Mouse (Mus musculus): ENCODE data around the gene Fyn. TPM values are rescaled to one million over a fixed set of nuclear protein-coding genes. Genes with fewer than 3 reads are reported as not detected.

The Fyn gene
- polyA plus RNA-seq, 1 experiment from 2014 or later: 13.5 TPM

DNA sequence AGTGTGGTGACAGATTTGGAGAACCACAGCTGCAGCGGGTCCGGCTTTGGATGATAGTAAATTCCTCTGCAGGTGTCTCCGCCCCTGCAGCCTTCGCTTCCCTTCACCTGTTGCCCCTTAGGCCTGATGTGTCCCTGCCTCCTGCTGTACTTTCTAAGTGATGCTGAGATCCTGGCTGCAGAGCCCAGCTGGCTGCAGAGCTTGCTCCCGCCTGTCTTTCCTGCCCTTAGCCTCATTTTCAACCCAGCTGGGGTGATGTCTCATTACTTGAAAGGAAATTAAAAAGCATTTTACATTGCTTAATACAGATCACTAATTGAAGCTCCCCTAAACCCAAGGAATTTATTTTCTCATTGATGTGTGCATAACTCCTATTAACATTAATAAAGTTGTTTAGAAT, 70.2 kb downstream of the Fyn start:
- WGBS: 75% methylated on average over 5 of the region's 5 CpGs
- H3K27me3 ChIP-seq (replicated peaks; ENCODE audit: control insufficient read depth, insufficient read depth, low read length): no peaks in the 10 kb centered on the region
- no peak overlapping the region for H3K9ac ChIP-seq (ENCODE audit: low read depth, low read length)
- H3K4me2 ChIP-seq (replicated peaks; ENCODE audit: low read depth): no peak overlapping the region
- H3K9me3 ChIP-seq (ENCODE audit: control insufficient read depth): no peaks in the 10 kb centered on the region
- no peak for TF ChIP-seq CTCF (IDR thresholded peaks at IDR 0.05; ENCODE audit: low read depth)
- H3K27ac ChIP-seq (ENCODE audit: low read depth, low read length): no peak overlapping the region
- ATAC-seq: no peak
- no peak overlapping the region for H3K4me3 ChIP-seq (ENCODE audit: low read depth, low read length)
- H3K4me1 ChIP-seq (replicated peaks; ENCODE audit: control insufficient read depth, insufficient read depth, low read length): no peaks in the 10 kb centered on the region
- no peaks in the 10 kb centered on the region for H3K36me3 ChIP-seq (ENCODE audit: control insufficient read depth, insufficient read depth)

DNA sequence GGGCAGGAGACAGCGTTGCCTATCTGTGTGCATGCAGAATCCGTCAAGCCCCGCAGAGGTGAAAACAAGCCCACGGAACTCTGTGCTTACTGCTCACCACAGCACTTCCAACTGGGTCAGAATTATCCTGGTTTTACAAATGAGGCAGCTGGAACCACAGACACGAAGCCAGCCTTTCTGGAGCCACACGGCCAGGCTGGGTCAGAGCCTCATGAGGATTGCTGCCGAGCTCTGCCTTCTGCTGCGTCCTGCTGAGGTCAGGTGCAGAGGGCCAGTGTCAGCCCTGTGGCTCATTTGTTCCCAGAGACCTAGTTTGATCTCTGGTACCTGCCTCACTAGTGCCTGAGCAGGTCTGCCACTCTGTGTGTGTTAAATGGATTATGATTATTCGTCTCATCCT, 71.9 kb downstream of the Fyn start:
- no peaks in the 10 kb centered on the region for H3K36me3 ChIP-seq (ENCODE audit: control insufficient read depth, insufficient read depth)
- no peak for ATAC-seq
- TF ChIP-seq CTCF (IDR thresholded peaks at IDR 0.05; ENCODE audit: low read depth): no peak
- H3K27ac ChIP-seq (ENCODE audit: low read depth, low read length): no peak overlapping the region
- H3K4me3 ChIP-seq (ENCODE audit: low read depth, low read length): no peak overlapping the region
- 86% methylated on average over 9 of the region's 9 CpGs for WGBS
- no peaks in the 10 kb centered on the region for H3K27me3 ChIP-seq (replicated peaks; ENCODE audit: control insufficient read depth, insufficient read depth, low read length)
- H3K4me1 ChIP-seq (replicated peaks; ENCODE audit: control insufficient read depth, insufficient read depth, low read length): 0 out of 2 replicates have a peak, but pooled peaks cover 3% of the 10 kb centered on the region
- no peak overlapping the region for H3K9ac ChIP-seq (ENCODE audit: low read depth, low read length)
- H3K9me3 ChIP-seq (ENCODE audit: control insufficient read depth): no peaks in the 10 kb centered on the region
- H3K4me2 ChIP-seq (replicated peaks; ENCODE audit: low read depth): no peak overlapping the region

DNA sequence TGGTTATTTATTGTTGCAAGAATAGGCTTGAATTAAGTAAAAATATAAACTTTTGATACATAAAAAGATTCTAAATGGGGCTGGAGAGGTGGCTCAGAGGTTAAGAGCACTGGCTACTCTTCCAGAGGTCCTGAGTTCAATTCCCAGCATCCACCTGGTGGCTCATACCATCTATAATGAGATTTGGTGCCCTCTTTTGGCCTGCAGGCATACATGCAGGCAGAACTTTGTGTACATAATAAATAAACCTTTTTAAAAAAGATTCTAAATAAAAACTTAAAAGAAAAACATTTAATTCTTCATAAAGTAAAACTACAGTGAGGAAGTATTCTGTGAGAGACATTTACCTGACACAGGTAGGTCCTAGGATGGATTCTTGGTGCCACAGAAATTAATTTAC, 73.0 kb downstream of the Fyn start:
- no peak overlapping the region for H3K4me3 ChIP-seq (ENCODE audit: low read depth, low read length)

DNA sequence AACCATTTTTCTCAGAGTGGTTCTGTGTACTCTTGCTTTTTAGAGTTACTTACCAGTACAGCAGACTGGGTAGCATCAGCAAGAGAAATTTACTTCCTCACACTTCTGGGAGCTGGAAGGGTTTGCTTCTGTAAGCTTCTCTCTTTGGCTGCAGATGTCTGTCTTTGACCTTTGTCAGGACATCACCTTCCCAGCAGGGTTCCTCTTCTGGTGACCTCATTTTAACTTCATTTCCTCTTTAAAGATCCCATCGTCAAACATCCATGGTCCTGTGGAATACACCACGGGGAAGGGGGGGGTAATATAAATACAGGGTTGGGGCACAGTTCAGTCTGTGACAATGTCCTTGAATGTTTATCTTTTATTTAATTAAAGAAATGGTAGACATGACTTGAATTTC, 74.5 kb downstream of the Fyn start:
- no peak overlapping the region for H3K27ac ChIP-seq (ENCODE audit: low read depth, low read length)
- 34% methylated on average over 2 of the region's 2 CpGs for WGBS
- H3K9ac ChIP-seq (ENCODE audit: low read depth, low read length): no peak overlapping the region
- no peak overlapping the region for H3K4me3 ChIP-seq (ENCODE audit: low read depth, low read length)
- no peak overlapping the region for H3K4me2 ChIP-seq (replicated peaks; ENCODE audit: low read depth)
- TF ChIP-seq CTCF (IDR thresholded peaks at IDR 0.05; ENCODE audit: low read depth): no peak
- no peaks in the 10 kb centered on the region for H3K27me3 ChIP-seq (replicated peaks; ENCODE audit: control insufficient read depth, insufficient read depth, low read length)
- no peaks in the 10 kb centered on the region for H3K36me3 ChIP-seq (ENCODE audit: control insufficient read depth, insufficient read depth)
- 0 out of 2 replicates have a peak, but pooled peaks cover 3% of the 10 kb centered on the region for H3K4me1 ChIP-seq (replicated peaks; ENCODE audit: control insufficient read depth, insufficient read depth, low read length)
- no peaks in the 10 kb centered on the region for H3K9me3 ChIP-seq (ENCODE audit: control insufficient read depth)
- no peak for ATAC-seq

More for the DNA sequence above, 73.0 kb downstream of the Fyn start:
- Histone ChIP-seq H3K36me3 (ENCODE audit: control insufficient read depth, insufficient read depth) (no peaks in the 10 kb centered on the region), H3K4me2 (replicated peaks; ENCODE audit: low read depth) (no peak overlapping the region), H3K9ac (ENCODE audit: low read depth, low read length) (no peak overlapping the region), H3K27me3 (replicated peaks; ENCODE audit: control insufficient read depth, insufficient read depth, low read length) (no peaks in the 10 kb centered on the region), H3K27ac (ENCODE audit: low read depth, low read length) (no peak overlapping the region), H3K4me1 (replicated peaks; ENCODE audit: control insufficient read depth, insufficient read depth, low read length) (0 out of 2 replicates have a peak, but pooled peaks cover 3% of the 10 kb centered on the region), H3K9me3 (ENCODE audit: control insufficient read depth) (no peaks in the 10 kb centered on the region)
- TF ChIP-seq CTCF (IDR thresholded peaks at IDR 0.05; ENCODE audit: low read depth): peak; percentile 39
- no peak for ATAC-seq

DNA sequence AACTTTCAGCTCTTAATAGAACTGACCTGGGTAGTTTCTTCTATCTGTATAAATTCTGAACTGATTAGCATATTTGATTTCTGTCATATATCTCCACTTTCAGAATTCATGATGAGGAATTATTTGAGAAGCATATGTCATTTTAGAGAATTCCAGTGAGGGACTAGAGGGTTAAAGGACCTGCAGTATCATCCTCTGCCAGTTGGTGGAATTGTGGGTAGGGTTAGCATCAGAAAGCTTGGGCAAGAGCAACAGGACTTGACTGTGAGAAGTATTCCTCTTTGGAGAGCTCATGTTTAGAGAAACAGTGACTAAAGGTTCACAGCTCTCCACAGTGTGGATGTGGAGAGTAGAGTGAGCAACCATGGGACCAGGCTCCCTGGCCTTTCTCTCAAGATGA, 75.3 kb downstream of the Fyn start:
- H3K27me3 ChIP-seq (replicated peaks; ENCODE audit: control insufficient read depth, insufficient read depth, low read length): no peaks in the 10 kb centered on the region
- H3K4me3 ChIP-seq (ENCODE audit: low read depth, low read length): no peak overlapping the region
- H3K27ac ChIP-seq (ENCODE audit: low read depth, low read length): no peak overlapping the region
- H3K4me1 ChIP-seq (replicated peaks; ENCODE audit: control insufficient read depth, insufficient read depth, low read length): 0 out of 2 replicates have a peak, but pooled peaks cover 5% of the 10 kb centered on the region
- no peak overlapping the region for H3K9ac ChIP-seq (ENCODE audit: low read depth, low read length)
- H3K36me3 ChIP-seq (ENCODE audit: control insufficient read depth, insufficient read depth): no peaks in the 10 kb centered on the region
- H3K9me3 ChIP-seq (ENCODE audit: control insufficient read depth): no peaks in the 10 kb centered on the region
- peak; percentile 58 for TF ChIP-seq CTCF (IDR thresholded peaks at IDR 0.05; ENCODE audit: low read depth)
- no peak overlapping the region for H3K4me2 ChIP-seq (replicated peaks; ENCODE audit: low read depth)
- ATAC-seq: no peak

DNA sequence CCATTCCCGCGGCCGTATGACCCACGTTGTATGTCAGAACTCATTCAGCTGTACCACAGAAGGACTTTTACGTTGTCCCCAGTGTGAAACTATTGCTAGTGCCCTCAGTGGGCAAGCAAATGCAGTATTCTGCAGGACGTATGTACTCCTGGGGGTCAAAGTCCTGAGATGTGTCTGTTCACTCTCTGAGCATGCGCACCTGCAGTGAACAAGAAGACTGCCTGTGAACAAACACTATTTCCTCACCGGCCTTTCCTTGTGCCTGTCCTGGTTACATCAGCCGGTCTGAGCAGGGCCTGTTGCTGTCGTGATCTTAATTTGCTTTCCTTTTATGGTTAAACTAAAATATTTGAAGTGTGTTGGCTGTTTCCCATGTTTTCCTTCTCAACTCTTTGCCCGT, 77.2 kb downstream of the Fyn start:
- H3K4me3 ChIP-seq (ENCODE audit: low read depth, low read length): no peak overlapping the region
- H3K4me1 ChIP-seq (replicated peaks; ENCODE audit: control insufficient read depth, insufficient read depth, low read length): 0 out of 2 replicates have a peak, but pooled peaks cover 9% of the 10 kb centered on the region
- no peak overlapping the region for H3K4me2 ChIP-seq (replicated peaks; ENCODE audit: low read depth)
- H3K9ac ChIP-seq (ENCODE audit: low read depth, low read length): no peak overlapping the region
- TF ChIP-seq CTCF (IDR thresholded peaks at IDR 0.05; ENCODE audit: low read depth): peak; percentile 3; the same call in 1 of the 2 replicates
- no peaks in the 10 kb centered on the region for H3K36me3 ChIP-seq (ENCODE audit: control insufficient read depth, insufficient read depth)
- 55% methylated on average over 11 of the region's 11 CpGs for WGBS
- no peaks in the 10 kb centered on the region for H3K27me3 ChIP-seq (replicated peaks; ENCODE audit: control insufficient read depth, insufficient read depth, low read length)
- ATAC-seq: peak; percentile 79
- no peaks in the 10 kb centered on the region for H3K9me3 ChIP-seq (ENCODE audit: control insufficient read depth)
- no peak overlapping the region for H3K27ac ChIP-seq (ENCODE audit: low read depth, low read length)

DNA sequence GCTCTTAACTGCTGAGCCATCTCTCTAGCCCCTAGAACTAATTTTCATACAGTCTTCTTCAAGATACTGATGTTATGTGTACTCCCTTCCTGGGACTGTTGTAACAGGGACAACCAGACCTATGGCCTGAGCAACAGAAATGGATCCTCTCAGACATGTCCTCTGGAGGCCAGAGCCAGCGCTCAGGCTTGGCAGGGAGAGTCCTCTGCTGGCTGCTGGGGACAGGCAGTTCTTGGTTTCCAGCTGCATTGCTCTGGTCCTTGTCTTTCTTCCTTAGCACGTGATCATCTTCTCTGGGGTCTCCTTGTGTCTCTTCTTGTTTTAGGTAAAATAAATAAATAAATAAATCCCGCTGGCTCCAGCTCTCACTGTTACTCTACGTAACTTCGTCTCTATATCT, 78.1 kb downstream of the Fyn start:
- 90% methylated on average over 5 of the region's 5 CpGs for WGBS
- H3K4me2 ChIP-seq (replicated peaks; ENCODE audit: low read depth): no peak overlapping the region
- H3K9me3 ChIP-seq (ENCODE audit: control insufficient read depth): no peaks in the 10 kb centered on the region
- no peak overlapping the region for H3K4me3 ChIP-seq (ENCODE audit: low read depth, low read length)
- no peaks in the 10 kb centered on the region for H3K27me3 ChIP-seq (replicated peaks; ENCODE audit: control insufficient read depth, insufficient read depth, low read length)
- no peak for ATAC-seq
- H3K9ac ChIP-seq (ENCODE audit: low read depth, low read length): no peak overlapping the region
- no peaks in the 10 kb centered on the region for H3K36me3 ChIP-seq (ENCODE audit: control insufficient read depth, insufficient read depth)
- peak; percentile 10; the same call in 1 of the 2 replicates for TF ChIP-seq CTCF (IDR thresholded peaks at IDR 0.05; ENCODE audit: low read depth)
- H3K4me1 ChIP-seq (replicated peaks; ENCODE audit: control insufficient read depth, insufficient read depth, low read length): 0 out of 2 replicates have a peak, but pooled peaks cover 9% of the 10 kb centered on the region
- no peak overlapping the region for H3K27ac ChIP-seq (ENCODE audit: low read depth, low read length)

Measured in intestine, postnatal 0 days (tissue).